Comparison of ENCODE assay signal across 22 mouse cellular contexts in the genomic region with DNA sequence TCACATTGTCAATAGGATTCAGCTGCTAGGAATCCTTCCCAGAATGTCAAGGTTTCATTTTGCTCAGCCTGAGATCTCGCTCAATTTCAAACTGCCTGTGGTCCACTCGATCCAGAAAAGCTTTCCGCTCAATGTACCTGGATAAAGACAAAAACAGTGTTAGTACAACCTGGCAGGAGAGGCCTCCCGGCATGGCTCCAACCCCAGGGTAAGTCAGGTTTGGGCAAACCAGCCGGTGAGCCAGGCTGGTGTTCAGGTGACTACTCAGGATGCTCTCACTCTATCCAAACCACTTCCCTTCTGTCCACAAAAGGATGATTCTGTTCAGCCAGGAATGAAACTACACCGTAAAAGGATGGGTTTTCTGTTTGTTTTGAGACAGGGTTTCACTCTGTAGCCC. TPM values are rescaled to one million over a fixed set of nuclear protein-coding genes. Genes with fewer than 3 reads are reported as not detected.
DNase-seq lines count a peak whose midpoint lies in the region; ATAC-seq and TF ChIP-seq lines count a peak whose summit lies in the region.
"Had no signal": no experiment of that assay in that cellular context is flagged by ENCODE, and none has a peak within 500 bp of the region (broad histone marks: within the 10 kb centered on the region; RNA-seq: fewer than 3 reads in every experiment).

No protein-coding gene starts in this region.

- intact Hi-C loops in gastrocnemius, adult 2 months (cut with DNase I) = no loop called here

- 0 out of 2 replicates have a peak overlapping the region, but pooled peaks have one; percentile 2 for H3K27ac ChIP-seq in gastrocnemius, adult 2 months
- H3K27ac ChIP-seq: heart, adult 2 months; left cerebral cortex, adult 2 months; limb, embryonic 13.5 days; lung, embryonic 15.5 days; neural tube, embryonic 12.5 days had no signal

- ATAC-seq in inflammation-experienced regulatory T-cells, adult 6 months = no peak
- ATAC-seq: forebrain, embryonic 14.5 days; midbrain, embryonic 16.5 days had no signal

- no peak for TF ChIP-seq CTCF in gastrocnemius, adult 2 months (IDR thresholded peaks at IDR 0.05)

- H3K4me3 ChIP-seq in gastrocnemius, adult 2 months = no peak overlapping the region
- H3K4me3 ChIP-seq: heart, adult 2 months; heart, embryonic 12.5 days; layer of hippocampus, adult 2 months; left cerebral cortex, adult 2 months; limb, embryonic 13.5 days; lung, embryonic 15.5 days; neural tube, embryonic 12.5 days had no signal

- DNase-seq in adrenal gland, adult 2 months = peak; percentile 41
- no peak for DNase-seq in adrenal gland, postnatal 4 days (ENCODE audit: low spot score in 2 of 2)
- no peak for DNase-seq in gastrocnemius, adult 2 months
- no peak for DNase-seq in gastrocnemius, adult 8-10 months (ENCODE audit: low spot score in 2 of 2)
- peak; percentile 51 for DNase-seq in cerebellum, adult 9-11 months
- DNase-seq in spleen, adult 18-20 months = no peak
- DNase-seq: adrenal gland, postnatal 25 days; heart, adult 2 months; heart, postnatal 4 days; kidney, adult 2 months; kidney, postnatal 36 days; lung, postnatal 36 days had no signal

RNA-seq across cellular contexts. Expression of gene Bcar1, which starts 25.0 kb away (rescaled TPM):
- total RNA-seq in adrenal gland, adult 2 months (2021) = 10 to 100 TPM; 76.9 to 91.2 TPM
- 204 and 210 TPM in 2 replicates for polyA plus RNA-seq in adrenal gland, adult 2 months (2012; rRNA removed)
- 10 to 100 TPM; 94.4 to 94.5 TPM for total RNA-seq in adrenal gland, postnatal 4 days (2021)
- 10 to 100 TPM; 10.8 to 12.6 TPM for total RNA-seq in gastrocnemius, adult 2 months (2021)
- 10 to 100 TPM; 10.7 to 11.1 (median 10.8) TPM for total RNA-seq in gastrocnemius, adult 8-10 months (2022)
- polyA plus RNA-seq in inflammation-experienced regulatory T-cells, adult 6 months (2017; shearing (Covaris generic)) = under 1 TPM in 2 of 3 experiments, not detected in 1; 0.17 to 0.25 TPM
- total RNA-seq: megakaryocyte, adult 5-6 weeks had no signal

Comparison
In these comparisons a context has a peak if more than half of its experiments do, and no peak if none do; other contexts are left out.
1. DNase-seq: peak in adrenal gland, adult 2 months (single experiment) and cerebellum, adult 9-11 months (single experiment); none in adrenal gland, postnatal 4 days (0 of 2), gastrocnemius, adult 2 months (single experiment), gastrocnemius, adult 8-10 months (0 of 2) and spleen, adult 18-20 months (0 of 2).
2. RNA of gene Bcar1, which starts 25.0 kb away (total RNA-seq): 94.4 to 94.5 TPM in adrenal gland, postnatal 4 days and 76.9 to 91.2 TPM in adrenal gland, adult 2 months; 10.8 to 12.6 TPM in gastrocnemius, adult 2 months and 10.7 to 11.1 TPM in gastrocnemius, adult 8-10 months; every median in the first group is over 4 times any median in the second.